Mouse (Mus musculus) liver, embryonic 13.5 days (tissue): ENCODE results near the gene Tex2. TPM values are rescaled to one million over a fixed set of nuclear protein-coding genes. Genes with fewer than 3 reads are reported as not detected.

Experiments used
- ATAC-seq: fragments of 200-750 bp; cut with Nextera tagmentation; 2 replicates; pipeline ENCODE4 v1.8.0; 2017; ENCODE audit warnings: low read depth, mild to moderate bottlenecking, moderate number of reproducible peaks, moderate library complexity
- DNase-seq: peaks from one replicate; pipeline ENCODE4 v3.0.0; 2022
- H3K27ac ChIP-seq: fragments of 300-500 bp; sonication (generic); 2 replicates; pipeline ENCODE4 v1.5.1; 2015; ENCODE audit warnings: moderate library complexity, mild to moderate bottlenecking, inconsistent platforms
- H3K27me3 ChIP-seq: fragments of 300-500 bp; sonication (generic); 2 replicates; pipeline ENCODE4 v1.6.1; 2015; ENCODE audit warnings: mild to moderate bottlenecking, inconsistent platforms
- H3K36me3 ChIP-seq: fragments of 300-500 bp; sonication (generic); 2 replicates; pipeline ENCODE4 v1.6.1; 2015; ENCODE audit warnings: mild to moderate bottlenecking, inconsistent platforms
- H3K4me1 ChIP-seq: fragments of 300-500 bp; sonication (generic); replicated peaks from 2 replicates; pipeline ENCODE4 v1.6.1; 2015; ENCODE audit warnings: inconsistent platforms
- H3K4me2 ChIP-seq: fragments of 300-500 bp; sonication (generic); 2 replicates; pipeline ENCODE4 v1.6.1; 2015; ENCODE audit warnings: inconsistent platforms, mild to moderate bottlenecking, moderate library complexity
- H3K4me3 ChIP-seq: fragments of 300-500 bp; sonication (generic); replicated peaks from 2 replicates; pipeline ENCODE4 v1.5.1; 2015; ENCODE audit warnings: mild to moderate bottlenecking, inconsistent platforms
- H3K9ac ChIP-seq: fragments of 300-500 bp; sonication (generic); 2 replicates; pipeline ENCODE4 v1.6.1; 2015; ENCODE audit warnings: mild to moderate bottlenecking, inconsistent platforms
- H3K9me3 ChIP-seq: fragments of 300-500 bp; sonication (generic); replicated peaks from 2 replicates; pipeline ENCODE4 v1.6.1; 2016; ENCODE audit warnings: inconsistent platforms
- WGBS: fragments of 180-500 bp; shearing (Covaris S2); methylation state at CpG from one replicate; pipeline ENCODE4 v1.1.7; 2015; ENCODE audit not compliant: insufficient replicate concordance; 5-methylcytosine and 5-hydroxymethylcytosine counted together
- polyA plus RNA-seq: library from polyadenylated mRNA; unstranded; fragments of >200 nt; fragmentation: Nextera tagmentation; extraction: Ambion mirVana; gene quantifications from 2 replicates; pipeline ENCODE4 v1.2.1, GENCODE M21; 2015

Tex2 gene
- polyA plus RNA-seq, 1 experiment from 2014 or later, result 7.5 TPM

- no peak overlapping the region for H3K4me2 ChIP-seq
- H3K4me3 ChIP-seq, result no peak overlapping the region
- no peak overlapping the region for H3K9ac ChIP-seq
- H3K36me3 ChIP-seq, result no peaks in the 10 kb centered on the region
- H3K27me3 ChIP-seq, result no peaks in the 10 kb centered on the region
- H3K27ac ChIP-seq, result 0 out of 2 replicates have a peak overlapping the region, but pooled peaks have one; percentile 9
- DNase-seq (no peak), ATAC-seq (no peak)
- WGBS, result 62% methylated on average over 10 of the region's 10 CpGs
- H3K9me3 ChIP-seq, result no peaks in the 10 kb centered on the region
- peaks cover 37% of the 10 kb centered on the region for H3K4me1 ChIP-seq
Measured at GRCm38 (mm10) chr11:106490057-106490456, 123.2 kb downstream of the Tex2 start.

GRCm38 (mm10) chr11:106489036-106489693 lies 124.1 kb downstream of the Tex2 start:
- peaks cover 45% of the 10 kb centered on the region for H3K4me1 ChIP-seq
- no peak overlapping the region for H3K4me3 ChIP-seq
- no peak overlapping the region for H3K9ac ChIP-seq
- no peak overlapping the region for H3K27ac ChIP-seq
- H3K36me3 ChIP-seq, result no peaks in the 10 kb centered on the region
- WGBS, result 56% methylated on average over 6 of the region's 7 CpGs
- no peaks in the 10 kb centered on the region for H3K27me3 ChIP-seq
- DNase-seq (no peak), ATAC-seq (no peak)
- H3K4me2 ChIP-seq, result no peak overlapping the region
- no peaks in the 10 kb centered on the region for H3K9me3 ChIP-seq

- ATAC-seq (peak; percentile 48), DNase-seq (no peak)
- no peaks in the 10 kb centered on the region for H3K27me3 ChIP-seq
- no peaks in the 10 kb centered on the region for H3K36me3 ChIP-seq
- H3K4me2 ChIP-seq, result peak overlapping the region; percentile 86
- H3K4me3 ChIP-seq, result peak overlapping the region; percentile 90
- no peaks in the 10 kb centered on the region for H3K9me3 ChIP-seq
- 13% methylated on average over 17 of the region's 17 CpGs for WGBS
- peak overlapping the region; percentile 71 for H3K9ac ChIP-seq
- peak overlapping the region; percentile 59 for H3K27ac ChIP-seq
- H3K4me1 ChIP-seq, result peaks cover 54% of the 10 kb centered on the region
Measured at GRCm38 (mm10) chr11:106488126-106488561, 125.1 kb downstream of the Tex2 start.

GRCm38 (mm10) chr11:106487733-106488115 lies 125.5 kb downstream of the Tex2 start, which contains the start of gene Ern1:
Gene Ern1, minus strand, starts transcription at chr11:106487852.
- no peaks in the 10 kb centered on the region for H3K27me3 ChIP-seq
- H3K4me1 ChIP-seq, result peaks cover 58% of the 10 kb centered on the region
- H3K4me3 ChIP-seq, result peak within 1 kb of the TSS; percentile 90
- no peaks in the 10 kb centered on the region for H3K9me3 ChIP-seq
- under 1% methylated on average over 28 of the region's 28 CpGs for WGBS
- H3K4me2 ChIP-seq, result peak within 1 kb of the TSS; percentile 86
- H3K27ac ChIP-seq, result peak within 1 kb of the TSS; percentile 94
- peak within 1 kb of the TSS; percentile 93 for H3K9ac ChIP-seq
- peak; percentile 96 for ATAC-seq
- DNase-seq, result peak; percentile 93
- H3K36me3 ChIP-seq, result no peaks in the 10 kb centered on the region

- under 1% methylated on average over 74 of the region's 86 CpGs for WGBS
- DNase-seq, result peak; percentile 40
- H3K27ac ChIP-seq, result peak overlapping the region; percentile 94
- peaks cover 61% of the 10 kb centered on the region for H3K4me1 ChIP-seq
- peak overlapping the region; percentile 86 for H3K4me2 ChIP-seq
- peak; percentile 72 for ATAC-seq
- H3K36me3 ChIP-seq, result no peaks in the 10 kb centered on the region
- H3K9ac ChIP-seq, result peak overlapping the region; percentile 93
- no peaks in the 10 kb centered on the region for H3K27me3 ChIP-seq
- H3K4me3 ChIP-seq, result peak overlapping the region; percentile 90
- H3K9me3 ChIP-seq, result no peaks in the 10 kb centered on the region
Measured at GRCm38 (mm10) chr11:106486866-106487732, 126.1 kb downstream of the Tex2 start.

- peak overlapping the region; percentile 86 for H3K4me2 ChIP-seq
- H3K9ac ChIP-seq, result peak overlapping the region; percentile 93
- H3K27me3 ChIP-seq, result no peaks in the 10 kb centered on the region
- H3K27ac ChIP-seq, result peak overlapping the region; percentile 94
- no peaks in the 10 kb centered on the region for H3K36me3 ChIP-seq
- H3K4me3 ChIP-seq, result peak overlapping the region; percentile 90
- ATAC-seq (no peak), DNase-seq (no peak)
- 15% methylated on average over 16 of the region's 16 CpGs for WGBS
- H3K9me3 ChIP-seq, result no peaks in the 10 kb centered on the region
- H3K4me1 ChIP-seq, result peaks cover 67% of the 10 kb centered on the region
Measured at GRCm38 (mm10) chr11:106486042-106486865, 127.0 kb downstream of the Tex2 start.

- DNase-seq (no peak), ATAC-seq (no peak)
- Histone ChIP-seq H3K27me3 (no peaks in the 10 kb centered on the region), H3K4me2 (peak overlapping the region; percentile 86), H3K4me1 (peaks cover 69% of the 10 kb centered on the region), H3K4me3 (peak overlapping the region; percentile 90), H3K36me3 (no peaks in the 10 kb centered on the region), H3K27ac (peak overlapping the region; percentile 76), H3K9me3 (no peaks in the 10 kb centered on the region), H3K9ac (peak overlapping the region; percentile 93)
- WGBS, result 41% methylated on average over 4 of the region's 4 CpGs
Measured at GRCm38 (mm10) chr11:106485611-106486010, 127.6 kb downstream of the Tex2 start.

- 83% methylated on average over 4 of the region's 4 CpGs for WGBS
- Histone ChIP-seq H3K36me3 (no peaks in the 10 kb centered on the region), H3K4me1 (peaks cover 74% of the 10 kb centered on the region), H3K4me3 (no peak overlapping the region), H3K4me2 (no peak overlapping the region), H3K27me3 (no peaks in the 10 kb centered on the region), H3K9me3 (no peaks in the 10 kb centered on the region), H3K27ac (peak overlapping the region; percentile 76; the same call in 1 of the 2 replicates), H3K9ac (no peak overlapping the region)
- no peak for ATAC-seq
- no peak for DNase-seq
Measured at GRCm38 (mm10) chr11:106484875-106485274, 128.3 kb downstream of the Tex2 start.

- H3K36me3 ChIP-seq, result no peaks in the 10 kb centered on the region
- no peak overlapping the region for H3K9ac ChIP-seq
- no peak overlapping the region for H3K4me2 ChIP-seq
- H3K27ac ChIP-seq, result no peak overlapping the region
- H3K4me3 ChIP-seq, result no peak overlapping the region
- DNase-seq (no peak), ATAC-seq (no peak)
- WGBS, result 56% methylated on average over 8 of the region's 8 CpGs
- H3K4me1 ChIP-seq, result peaks cover 75% of the 10 kb centered on the region
- no peaks in the 10 kb centered on the region for H3K9me3 ChIP-seq
- H3K27me3 ChIP-seq, result no peaks in the 10 kb centered on the region
Measured at GRCm38 (mm10) chr11:106482867-106483266, 130.4 kb downstream of the Tex2 start.

GRCm38 (mm10) chr11:106481651-106482050 lies 131.6 kb downstream of the Tex2 start:
- H3K27ac ChIP-seq, result no peak overlapping the region
- H3K4me1 ChIP-seq, result peaks cover 80% of the 10 kb centered on the region
- H3K36me3 ChIP-seq, result no peaks in the 10 kb centered on the region
- H3K9ac ChIP-seq, result no peak overlapping the region
- DNase-seq, result no peak
- H3K27me3 ChIP-seq, result no peaks in the 10 kb centered on the region
- H3K9me3 ChIP-seq, result no peaks in the 10 kb centered on the region
- no peak overlapping the region for H3K4me3 ChIP-seq
- no peak for ATAC-seq
- no peak overlapping the region for H3K4me2 ChIP-seq
- WGBS, result 14% methylated on average over 4 of the region's 4 CpGs

GRCm38 (mm10) chr11:106480530-106480885 lies 132.7 kb downstream of the Tex2 start:
- Histone ChIP-seq H3K4me3 (no peak overlapping the region), H3K27ac (no peak overlapping the region), H3K4me2 (no peak overlapping the region), H3K9me3 (no peaks in the 10 kb centered on the region), H3K4me1 (peaks cover 78% of the 10 kb centered on the region), H3K36me3 (no peaks in the 10 kb centered on the region), H3K27me3 (no peaks in the 10 kb centered on the region), H3K9ac (no peak overlapping the region)
- ATAC-seq (no peak), DNase-seq (no peak)
- WGBS, result 54% methylated on average over 3 of the region's 3 CpGs
